Mouse (Mus musculus) erythroblast, adult 5-6 weeks (primary cell): ENCODE data around the gene Slc9a3r2. TPM values are rescaled to one million over a fixed set of nuclear protein-coding genes. Genes with fewer than 3 reads are reported as not detected.
"Not testable (repeated sequence)": the region's sequence is repeated elsewhere in the genome, so short reads cannot be mapped to it uniquely, and the experiment has no call there.

Experiments used
- ATAC-seq: replicated peaks from 2 replicates; pipeline ENCODE4 v1.8.0; 2016; ENCODE audit warnings: moderate number of reproducible peaks, mild to moderate bottlenecking, moderate TSS enrichment, inconsistent platforms; ENCODE audit not compliant: poor library complexity, low FRiP score, severe bottlenecking
- total RNA-seq, 2 experiments: library from RNA; stranded (forward) in 1 of 2; stranded (reverse) in 1 of 2; fragments of 150-400 nt in 1 of 2; fragments of 200-764, 138-1000 nt in 1 of 2; gene quantifications; 2 replicates each; pipeline versions ENCODE4 v1.2.3 to v1.2.4; 2015 to 2017; ENCODE audit warnings: low replicate concordance in 2 of 2

Gene Slc9a3r2
- total RNA-seq, 2 experiments from 2014 or later = 0.38 to 1.8 TPM

GRCm38 (mm10) chr17:24669545-24670245 is 19.6 kb upstream of the Slc9a3r2 start, which contains the start of gene Zfp598:
Gene Zfp598, plus strand, starts transcription at chr17:24669687.
- peak; percentile 94 for ATAC-seq

GRCm38 (mm10) chr17:24669214-24669544 is 19.1 kb upstream of the Slc9a3r2 start:
- ATAC-seq = not testable (repeated sequence)

GRCm38 (mm10) chr17:24667416-24667815 is 17.3 kb upstream of the Slc9a3r2 start:
- ATAC-seq = peak; percentile 50

GRCm38 (mm10) chr17:24667011-24667410 is 16.9 kb upstream of the Slc9a3r2 start:
- ATAC-seq = not testable (repeated sequence)

- no peak for ATAC-seq
Measured at GRCm38 (mm10) chr17:24658017-24658758, 8.1 kb upstream of the Slc9a3r2 start, which contains the start of gene Npw. Gene Npw, minus strand, starts transcription at chr17:24658457.

GRCm38 (mm10) chr17:24654969-24655368 is 4.8 kb upstream of the Slc9a3r2 start:
- no peak for ATAC-seq

GRCm38 (mm10) chr17:24653967-24654710 is 4.0 kb upstream of the Slc9a3r2 start:
- ATAC-seq = peak; percentile 84

- ATAC-seq = no peak
Measured at GRCm38 (mm10) chr17:24651835-24652234, 1.7 kb upstream of the Slc9a3r2 start.

- ATAC-seq = no peak
Measured at GRCm38 (mm10) chr17:24650766-24651165, 639 bp upstream of the Slc9a3r2 start.

GRCm38 (mm10) chr17:24649581-24650069 is 502 bp downstream of the Slc9a3r2 start:
- ATAC-seq = no peak

- no peak for ATAC-seq
Measured at GRCm38 (mm10) chr17:24648731-24649377, 1.3 kb downstream of the Slc9a3r2 start.

- ATAC-seq = no peak
Measured at GRCm38 (mm10) chr17:24647493-24647892, 2.6 kb downstream of the Slc9a3r2 start.

- ATAC-seq = no peak
Measured at GRCm38 (mm10) chr17:24646381-24646780, 3.7 kb downstream of the Slc9a3r2 start.

GRCm38 (mm10) chr17:24645916-24646315 is 4.2 kb downstream of the Slc9a3r2 start:
- ATAC-seq = no peak

GRCm38 (mm10) chr17:24644875-24645721 is 5.0 kb downstream of the Slc9a3r2 start:
- no peak for ATAC-seq

- no peak for ATAC-seq
Measured at GRCm38 (mm10) chr17:24644030-24644715, 6.0 kb downstream of the Slc9a3r2 start.

- no peak for ATAC-seq
Measured at GRCm38 (mm10) chr17:24642791-24643343, 7.3 kb downstream of the Slc9a3r2 start.

GRCm38 (mm10) chr17:24641944-24642343 is 8.2 kb downstream of the Slc9a3r2 start:
- no peak for ATAC-seq
